Mouse (Mus musculus) lung, adult 2 months (tissue): ENCODE results near the gene Grb7. TPM values are rescaled to one million over a fixed set of nuclear protein-coding genes. Genes with fewer than 3 reads are reported as not detected.

ENCODE experiments used
- DNase-seq: peaks from one replicate; pipeline ENCODE4 v3.0.0; 2022
- H3K4me1 ChIP-seq: fragments of 200-500 bp; 2 replicates; pipeline ENCODE4 v1.6.1; 2011; ENCODE audit warnings: low read length; ENCODE audit not compliant: control insufficient read depth, insufficient read depth
- H3K4me3 ChIP-seq: fragments of 200-500 bp; replicated peaks from 2 replicates; pipeline ENCODE3; 2011; ENCODE audit warnings: low read depth, mild to moderate bottlenecking, control low read depth, low read length; ENCODE audit errors: extremely low read depth
- CTCF ChIP-seq: fragments of 200-500 bp; IDR thresholded peaks from 2 replicates; pipeline ENCODE4 v1.5.1; 2011; ENCODE audit warnings: mild to moderate bottlenecking, low read length, control low read depth; ENCODE audit not compliant: insufficient read depth
- POLR2A ChIP-seq: fragments of 200-500 bp; IDR thresholded peaks from 2 replicates; pipeline ENCODE4 v1.6.1; 2011; ENCODE audit warnings: low read depth, mild to moderate bottlenecking, control low read depth, low read length, borderline replicate concordance; ENCODE audit errors: extremely low read depth
- WGBS: fragments of 180-500 bp; shearing (Covaris S2); methylation state at CpG from one replicate; pipeline ENCODE4 v1.1.7; 2018; 5-methylcytosine and 5-hydroxymethylcytosine counted together
- polyA plus RNA-seq: library from polyadenylated mRNA; depleted of rRNA; stranded (reverse); fragments of >200 nt; gene quantifications from 2 replicates; pipeline ENCODE4 v1.2.3, GENCODE M21; 2012

Grb7 gene
- polyA plus RNA-seq, 1 experiment, result 48.9 TPM

DNA sequence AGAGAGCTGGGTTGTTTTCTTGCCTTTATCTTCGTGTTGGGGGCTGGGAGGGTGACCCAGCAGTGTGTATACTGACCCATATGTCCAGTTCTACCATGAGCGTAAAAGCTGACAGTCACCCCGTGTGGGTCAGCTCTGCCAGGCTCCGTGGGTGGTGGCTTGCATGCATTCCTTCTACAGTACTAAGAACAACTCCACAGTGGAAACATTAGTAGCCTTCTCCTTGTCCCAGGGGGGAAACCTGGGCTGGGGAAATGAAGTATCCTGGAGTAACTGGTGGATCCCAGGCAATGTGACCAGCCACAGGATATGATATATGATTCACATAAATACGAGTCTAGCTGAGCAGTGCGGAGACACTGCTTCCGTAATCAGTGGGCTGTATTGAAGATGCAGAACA is 32.5 kb upstream of the Grb7 start:
- 19% methylated on average over 7 of the region's 7 CpGs for WGBS

DNA sequence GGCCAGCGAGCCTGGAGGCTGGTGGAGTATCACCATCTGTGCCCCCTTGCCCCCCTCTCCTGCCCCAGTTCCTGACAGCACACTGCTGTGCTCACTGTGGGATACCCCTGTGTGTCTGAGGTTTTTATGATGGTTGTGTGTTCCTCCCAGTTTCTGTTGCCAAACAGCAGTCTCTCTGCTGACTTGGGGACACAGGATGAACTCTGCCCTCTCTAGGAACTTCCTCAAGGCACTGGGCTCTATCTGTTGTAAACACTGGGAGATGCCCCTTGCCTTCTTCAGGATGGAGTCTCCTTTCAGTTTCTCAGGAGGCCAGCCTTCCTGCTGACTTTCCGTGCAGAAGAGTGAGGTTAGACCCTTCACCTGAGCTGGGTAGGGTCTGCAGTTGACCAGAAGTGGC is 32.0 kb upstream of the Grb7 start:
- TF ChIP-seq CTCF, result no peak
- Histone ChIP-seq H3K4me3 (no peak overlapping the region), H3K4me1 (peaks cover 22% of the 10 kb centered on the region)
- WGBS, result 27% methylated on average over 2 of the region's 2 CpGs
- no peak for DNase-seq

More for the DNA sequence above, 32.5 kb upstream of the Grb7 start:
- TF ChIP-seq CTCF (no peak), POLR2A (no peak)
- DNase-seq, result no peak
- H3K4me3 ChIP-seq, result peak overlapping the region; percentile 90
- peaks cover 22% of the 10 kb centered on the region for H3K4me1 ChIP-seq

DNA sequence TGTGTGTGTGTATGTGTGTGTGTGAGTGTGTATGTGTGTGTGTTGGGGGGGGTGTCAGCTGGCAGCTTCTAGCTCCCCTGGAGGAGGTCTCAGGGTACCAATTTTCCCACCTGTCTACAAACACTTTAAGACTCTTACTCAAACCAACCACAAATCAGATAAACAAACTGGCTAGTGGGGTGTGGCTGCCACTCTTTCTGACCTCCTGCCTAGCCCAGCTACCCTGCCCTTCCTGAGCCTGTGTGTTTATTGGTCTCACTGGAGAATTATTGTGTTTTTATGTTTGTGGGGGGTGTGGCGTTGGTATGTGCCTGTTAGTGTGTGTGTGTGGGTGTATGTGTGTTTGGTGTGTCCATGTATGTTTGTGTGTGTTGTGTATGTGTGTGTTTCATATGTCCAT is 29.1 kb upstream of the Grb7 start:
- TF ChIP-seq POLR2A, result no peak
- TF ChIP-seq CTCF, result no peak
- peaks cover 16% of the 10 kb centered on the region for H3K4me1 ChIP-seq
- 43% methylated on average over 1 of the region's 1 CpGs for whole genome bisulfite sequencing
- DNase-seq, result no peak
- no peak overlapping the region for H3K4me3 ChIP-seq

DNA sequence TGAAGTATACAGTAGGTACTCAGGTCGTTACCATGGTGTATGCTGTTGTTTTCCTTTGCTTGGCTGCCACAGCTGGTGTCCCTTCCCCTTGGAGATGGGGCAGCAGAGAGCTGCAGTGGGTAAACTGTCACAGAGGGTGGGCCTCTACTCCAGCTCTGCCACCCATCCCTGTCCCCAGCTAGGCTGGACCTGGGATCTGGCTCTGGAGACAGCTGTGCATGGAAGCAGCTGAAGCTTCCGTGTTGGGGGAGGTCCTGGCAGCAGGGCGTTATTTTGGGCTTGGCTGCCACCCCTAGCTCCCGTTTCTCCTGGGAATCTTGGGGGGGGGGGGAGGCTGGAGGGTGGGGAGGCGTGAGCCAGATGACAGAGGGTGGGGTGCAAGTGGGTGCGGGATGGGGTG is 27.9 kb upstream of the Grb7 start:
- TF ChIP-seq POLR2A (no peak), CTCF (no peak)
- Histone ChIP-seq H3K4me3 (no peak overlapping the region), H3K4me1 (peaks cover 16% of the 10 kb centered on the region)
- WGBS, result 55% methylated on average over 6 of the region's 6 CpGs
- no peak for DNase-seq

DNA sequence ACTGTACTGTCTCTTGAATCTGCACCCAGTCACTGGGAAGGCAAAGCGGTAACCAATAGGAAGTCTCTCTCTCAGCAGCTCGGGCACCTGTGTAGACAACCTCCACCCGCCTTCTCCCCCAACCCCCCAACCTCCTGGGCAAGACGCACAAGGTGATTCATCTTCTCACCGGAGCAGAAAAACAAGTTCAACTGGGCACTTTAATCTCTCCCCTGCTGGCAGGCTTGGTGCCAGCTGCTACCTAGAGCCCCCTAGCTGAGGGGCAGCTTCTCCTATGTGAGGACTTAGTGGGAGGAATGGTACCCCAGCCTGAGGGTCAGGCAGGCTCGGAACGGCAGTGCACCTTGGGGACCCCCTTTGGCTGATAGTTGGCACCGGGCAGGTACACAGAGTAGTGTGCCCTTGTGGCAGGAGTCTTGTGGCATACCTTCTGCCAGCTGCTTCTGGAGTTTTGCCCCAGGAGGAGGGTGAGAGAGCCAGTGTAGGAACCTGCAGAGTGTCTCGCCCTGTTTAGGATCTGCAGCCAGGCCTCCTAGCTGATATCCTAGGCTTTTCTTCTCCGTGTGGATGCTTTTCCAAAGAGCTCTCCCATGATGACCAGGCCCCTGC is 27.2 kb upstream of the Grb7 start:
- Histone ChIP-seq H3K4me1 (peaks cover 11% of the 10 kb centered on the region), H3K4me3 (no peak overlapping the region)
- TF ChIP-seq CTCF (no peak), POLR2A (no peak)
- 64% methylated on average over 10 of the region's 10 CpGs for WGBS
- peak; percentile 53 for DNase-seq

DNA sequence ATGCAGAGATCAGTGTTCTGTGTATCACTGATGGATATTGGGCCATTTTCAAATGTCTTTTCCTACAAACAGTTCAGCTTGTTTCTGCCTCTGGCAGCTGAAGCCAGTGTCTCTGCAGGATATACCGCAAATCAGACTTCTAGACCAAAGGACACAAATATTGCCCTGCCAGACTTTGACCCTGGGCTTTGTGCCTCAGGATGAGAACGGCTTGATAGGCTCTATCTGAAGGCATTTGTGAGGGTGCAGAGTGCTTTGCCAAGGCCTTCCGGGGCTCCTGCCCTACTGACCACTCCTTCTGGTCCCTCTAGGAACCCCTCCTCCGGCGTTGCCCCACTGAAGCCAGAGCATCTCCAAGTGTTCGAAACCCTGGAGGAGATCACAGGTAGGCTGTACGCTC is 19.6 kb upstream of the Grb7 start:
- no peak for DNase-seq
- 92% methylated on average over 7 of the region's 7 CpGs for WGBS
- Histone ChIP-seq H3K4me1 (no peaks in the 10 kb centered on the region), H3K4me3 (no peak overlapping the region)
- TF ChIP-seq CTCF, result no peak
- TF ChIP-seq POLR2A, result no peak

DNA sequence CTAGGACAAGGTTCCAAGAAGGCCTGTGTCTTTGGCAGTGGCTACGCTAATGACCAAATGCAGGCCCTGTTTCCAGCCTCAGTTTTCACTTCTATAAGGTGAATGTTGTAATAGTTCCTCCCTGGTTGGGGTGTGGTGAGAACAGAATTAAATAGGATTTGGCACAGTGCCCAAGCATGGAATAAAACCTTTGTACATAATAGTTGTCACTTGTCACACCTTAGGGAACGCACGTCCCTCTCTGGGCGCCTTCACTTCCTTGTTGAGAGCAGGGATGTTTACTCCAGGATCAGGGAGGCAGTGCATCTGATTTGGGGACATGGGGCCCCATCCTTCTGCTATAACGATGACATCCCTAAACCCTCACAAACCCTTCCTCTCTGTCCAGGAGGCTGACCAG is 17.8 kb upstream of the Grb7 start:
- no peak overlapping the region for H3K4me3 ChIP-seq
- 67% methylated on average over 5 of the region's 5 CpGs for WGBS
- no peaks in the 10 kb centered on the region for H3K4me1 ChIP-seq
- DNase-seq, result no peak
- TF ChIP-seq POLR2A (no peak), CTCF (no peak)

DNA sequence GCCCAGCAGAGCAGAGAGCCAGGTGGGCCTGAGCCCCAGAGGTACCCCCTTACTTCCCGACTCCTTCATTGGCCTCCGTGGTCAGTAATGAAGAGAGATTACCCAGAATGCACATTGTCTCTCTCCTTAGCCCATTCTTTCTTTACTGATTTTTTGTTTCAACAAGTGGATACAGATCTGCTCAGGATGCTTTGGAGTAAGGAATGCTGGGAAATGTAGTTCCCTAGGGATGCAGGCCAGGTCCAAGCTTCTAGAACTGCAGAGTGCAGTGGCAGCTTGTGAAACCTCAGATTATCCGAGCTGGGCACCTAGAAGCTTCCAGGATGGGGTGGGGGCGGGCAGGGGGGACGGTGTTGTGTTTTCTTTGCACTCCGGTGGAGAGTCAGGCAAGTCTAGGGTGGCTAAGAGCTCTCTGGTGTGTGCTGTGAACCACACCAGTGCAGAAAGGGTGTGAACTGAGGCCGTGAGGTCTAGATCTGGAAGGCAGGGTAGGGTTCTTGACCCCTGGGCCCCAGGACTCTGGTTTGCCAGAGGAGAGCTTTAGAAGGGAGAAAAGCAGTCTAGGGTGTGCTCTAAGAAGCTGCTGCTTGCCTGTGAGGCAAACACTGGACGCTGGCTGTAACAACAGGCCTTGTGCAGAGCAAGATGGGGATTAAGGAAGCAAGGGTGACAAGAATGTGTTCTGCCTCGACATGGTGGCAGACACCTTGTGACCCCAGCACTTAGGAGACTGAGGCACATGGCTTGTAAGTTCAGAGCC is 14.3 kb upstream of the Grb7 start:
- TF ChIP-seq CTCF, result no peak
- no peak for TF ChIP-seq POLR2A
- H3K4me3 ChIP-seq, result no peak overlapping the region
- WGBS, result 76% methylated on average over 9 of the region's 9 CpGs
- no peak for DNase-seq
- H3K4me1 ChIP-seq, result no peaks in the 10 kb centered on the region

DNA sequence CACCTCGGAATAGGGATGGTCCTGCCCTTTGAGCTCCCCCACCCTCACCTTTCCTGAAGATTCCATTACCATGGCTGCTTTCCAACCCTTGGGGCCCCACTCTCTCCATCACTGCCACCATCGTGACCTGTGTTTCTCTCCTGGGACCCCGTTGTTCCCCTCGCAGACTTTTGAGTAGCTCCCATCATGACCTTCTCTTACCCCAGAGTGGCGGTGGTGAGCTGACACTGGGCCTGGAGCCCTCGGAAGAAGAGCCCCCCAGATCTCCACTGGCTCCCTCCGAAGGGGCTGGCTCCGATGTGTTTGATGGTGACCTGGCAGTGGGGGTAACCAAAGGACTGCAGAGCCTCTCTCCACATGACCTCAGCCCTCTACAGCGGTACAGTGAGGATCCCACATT is 10.5 kb upstream of the Grb7 start:
- 91% methylated on average over 9 of the region's 9 CpGs for WGBS
- no peak for DNase-seq
- TF ChIP-seq POLR2A (no peak), CTCF (no peak)
- no peaks in the 10 kb centered on the region for H3K4me1 ChIP-seq
- no peak overlapping the region for H3K4me3 ChIP-seq

DNA sequence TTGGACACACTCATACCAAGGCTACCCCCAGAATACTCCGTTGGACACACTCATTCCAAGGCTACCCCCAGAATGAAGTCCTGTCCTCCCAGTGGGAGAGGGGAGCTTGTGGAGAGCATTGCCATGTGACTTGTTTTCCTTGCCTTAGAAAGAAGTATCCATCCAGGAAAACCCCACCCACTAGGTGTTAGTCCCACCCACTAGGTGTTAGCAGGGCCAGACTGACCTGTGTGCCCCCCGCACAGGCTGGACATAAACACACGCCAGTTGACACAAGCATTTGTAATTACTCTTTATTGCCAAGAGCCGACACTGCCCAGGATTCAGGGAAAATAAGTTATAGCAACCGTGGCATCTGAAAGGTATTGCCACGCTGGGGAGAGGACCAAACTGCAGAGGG is 8.8 kb upstream of the Grb7 start:
- no peaks in the 10 kb centered on the region for H3K4me1 ChIP-seq
- H3K4me3 ChIP-seq, result no peak overlapping the region
- TF ChIP-seq POLR2A, result no peak
- no peak for TF ChIP-seq CTCF
- 72% methylated on average over 6 of the region's 6 CpGs for WGBS
- DNase-seq, result no peak
